Comparison of ENCODE assay signal across 8 mouse cellular contexts in genomic region chr9:43103675-43104299, GRCm38 (mm10). TPM values are rescaled to one million over a fixed set of nuclear protein-coding genes. Genes with fewer than 3 reads are reported as not detected.
A peak's percentile ranks its signal among the peaks of the same experiment; 100 is the strongest.
DNase-seq lines count a peak whose midpoint lies in the region; ATAC-seq lines count a peak whose summit lies in the region.

No protein-coding gene starts in this region.

- H3K36me3 ChIP-seq in kidney, embryonic 14.5 days (ENCODE audit: control insufficient read depth, insufficient read depth, low read length) = no peaks in the 10 kb centered on the region
- H3K36me3 ChIP-seq in forebrain, embryonic 12.5 days (replicated peaks) = no peaks in the 10 kb centered on the region
- H3K36me3 ChIP-seq in limb, embryonic 13.5 days = no peaks in the 10 kb centered on the region
- H3K36me3 ChIP-seq in neural tube, embryonic 13.5 days = no peaks in the 10 kb centered on the region

- peak overlapping the region; percentile 96 for H3K9ac ChIP-seq in kidney, embryonic 14.5 days (ENCODE audit: low read depth, low read length)
- peak overlapping the region; percentile 25; the same call in 1 of the 2 replicates for H3K9ac ChIP-seq in forebrain, embryonic 12.5 days
- peak overlapping the region; percentile 50; the same call in 1 of the 2 replicates for H3K9ac ChIP-seq in limb, embryonic 13.5 days
- peak overlapping the region; percentile 97; the same call in 1 of the 2 replicates for H3K9ac ChIP-seq in neural tube, embryonic 13.5 days

- 29% methylated on average over 4 of the region's 4 CpGs for WGBS in kidney, embryonic 14.5 days
- 39% methylated on average over 4 of the region's 4 CpGs for WGBS in forebrain, embryonic 12.5 days
- WGBS in limb, embryonic 13.5 days = 27% methylated on average over 4 of the region's 4 CpGs
- WGBS in neural tube, embryonic 13.5 days = 39% methylated on average over 4 of the region's 4 CpGs

- no peak overlapping the region for H3K27ac ChIP-seq in kidney, embryonic 14.5 days (ENCODE audit: low read depth, low read length)
- no peak overlapping the region for H3K27ac ChIP-seq in forebrain, embryonic 12.5 days
- H3K27ac ChIP-seq in limb, embryonic 13.5 days = no peak overlapping the region
- no peak overlapping the region for H3K27ac ChIP-seq in neural tube, embryonic 13.5 days (replicated peaks)

- no peak for DNase-seq in kidney, adult 9 months
- DNase-seq in cerebellum, postnatal 10 days = no peak
- DNase-seq in testis, postnatal 10 days (ENCODE audit: low spot score) = no peak
- DNase-seq in layer of hippocampus, postnatal 36 days = no peak

- no peaks in the 10 kb centered on the region for H3K27me3 ChIP-seq in kidney, embryonic 14.5 days (ENCODE audit: control insufficient read depth, insufficient read depth, low read length)
- H3K27me3 ChIP-seq in forebrain, embryonic 12.5 days = no peaks in the 10 kb centered on the region
- no peaks in the 10 kb centered on the region for H3K27me3 ChIP-seq in limb, embryonic 13.5 days
- no peaks in the 10 kb centered on the region for H3K27me3 ChIP-seq in neural tube, embryonic 13.5 days

- peaks cover 27% of the 10 kb centered on the region for H3K4me1 ChIP-seq in kidney, embryonic 14.5 days (ENCODE audit: control insufficient read depth, insufficient read depth, low read length)
- peaks cover 40% of the 10 kb centered on the region for H3K4me1 ChIP-seq in forebrain, embryonic 12.5 days
- H3K4me1 ChIP-seq in limb, embryonic 13.5 days = peaks cover 36% of the 10 kb centered on the region
- H3K4me1 ChIP-seq in neural tube, embryonic 13.5 days (replicated peaks) = peaks cover 51% of the 10 kb centered on the region

- ATAC-seq in kidney, embryonic 14.5 days (ENCODE audit: low FRiP score, low TSS enrichment) = no peak
- no peak for ATAC-seq in forebrain, embryonic 12.5 days (ENCODE audit: low FRiP score)
- ATAC-seq in limb, embryonic 13.5 days (ENCODE audit: low FRiP score, low read depth) = no peak
- no peak for ATAC-seq in neural tube, embryonic 13.5 days (ENCODE audit: low read depth)

- H3K4me2 ChIP-seq in kidney, embryonic 14.5 days (replicated peaks; ENCODE audit: low read depth, low read length) = peak overlapping the region; percentile 73
- peak overlapping the region; percentile 83 for H3K4me2 ChIP-seq in forebrain, embryonic 12.5 days
- H3K4me2 ChIP-seq in limb, embryonic 13.5 days (replicated peaks) = peak overlapping the region; percentile 78
- peak overlapping the region; percentile 97 for H3K4me2 ChIP-seq in neural tube, embryonic 13.5 days

- no peaks in the 10 kb centered on the region for H3K9me3 ChIP-seq in kidney, embryonic 14.5 days (ENCODE audit: control insufficient read depth, low read length)
- H3K9me3 ChIP-seq in forebrain, embryonic 12.5 days = no peaks in the 10 kb centered on the region
- H3K9me3 ChIP-seq in limb, embryonic 13.5 days = no peaks in the 10 kb centered on the region
- H3K9me3 ChIP-seq in neural tube, embryonic 13.5 days = no peaks in the 10 kb centered on the region

- H3K4me3 ChIP-seq in kidney, embryonic 14.5 days (ENCODE audit: low read length) = peak overlapping the region; percentile 94
- H3K4me3 ChIP-seq in forebrain, embryonic 12.5 days (replicated peaks) = peak overlapping the region; percentile 91
- peak overlapping the region; percentile 87 for H3K4me3 ChIP-seq in limb, embryonic 13.5 days
- H3K4me3 ChIP-seq in neural tube, embryonic 13.5 days = peak overlapping the region; percentile 90

RNA-seq across cellular contexts. Expression of gene Arhgef12, which starts 3.3 kb away (rescaled TPM):
- polyA plus RNA-seq in kidney, embryonic 14.5 days (2014; fragmentation: Nextera tagmentation; extraction: Ambion mirVana) = 17.1 and 29.1 TPM in 2 replicates
- polyA plus RNA-seq in forebrain, embryonic 12.5 days (2016; fragmentation: Nextera tagmentation; extraction: Ambion mirVana) = 14.2 and 17.8 TPM in 2 replicates
- polyA plus RNA-seq in limb, embryonic 13.5 days (2015; fragmentation: Nextera tagmentation; extraction: Ambion mirVana) = 11.5 and 12.3 TPM in 2 replicates
- polyA plus RNA-seq in neural tube, embryonic 13.5 days (2015; fragmentation: Nextera tagmentation; extraction: Ambion mirVana) = 15.3 and 19.9 TPM in 2 replicates
- total RNA-seq in layer of hippocampus, postnatal 36 days (2021) = 100 to 1,000 TPM; 147 to 158 TPM

RNA-seq across cellular contexts. Expression of gene Tmem136, which starts 12.6 kb away (rescaled TPM):
- 6.1 and 9.7 TPM in 2 replicates for polyA plus RNA-seq in kidney, embryonic 14.5 days (2014; fragmentation: Nextera tagmentation; extraction: Ambion mirVana)
- polyA plus RNA-seq in forebrain, embryonic 12.5 days (2016; fragmentation: Nextera tagmentation; extraction: Ambion mirVana) = 11.4 and 12.1 TPM in 2 replicates
- 8.3 and 8.8 TPM in 2 replicates for polyA plus RNA-seq in limb, embryonic 13.5 days (2015; fragmentation: Nextera tagmentation; extraction: Ambion mirVana)
- 12.9 and 13.2 TPM in 2 replicates for polyA plus RNA-seq in neural tube, embryonic 13.5 days (2015; fragmentation: Nextera tagmentation; extraction: Ambion mirVana)
- total RNA-seq in layer of hippocampus, postnatal 36 days (2021) = 10 to 100 TPM; 18.2 to 19.0 TPM

Comparison
In these comparisons a context has a peak if more than half of its experiments do, and no peak if none do; other contexts are left out.
1. H3K9ac ChIP-seq: peak in every context shown above with its lines; median percentile 97 in neural tube, embryonic 13.5 days; 96 in kidney, embryonic 14.5 days; 50 in limb, embryonic 13.5 days; 25 in forebrain, embryonic 12.5 days.